Mouse (Mus musculus): ENCODE data around the gene Gm3488.
"Not testable (repeated sequence)": the region's sequence is repeated elsewhere in the genome, so short reads cannot be mapped to it uniquely, and the experiment has no call there.

Gene Gm3488

GRCm38 (mm10) chr14:5501374-5501773 lies at the start of gene Gm3488:
Gene Gm3488, plus strand, starts transcription at chr14:5501674.
- not testable (repeated sequence) for DNase-seq (ENCODE audit: low read depth, low spot score)

DNA sequence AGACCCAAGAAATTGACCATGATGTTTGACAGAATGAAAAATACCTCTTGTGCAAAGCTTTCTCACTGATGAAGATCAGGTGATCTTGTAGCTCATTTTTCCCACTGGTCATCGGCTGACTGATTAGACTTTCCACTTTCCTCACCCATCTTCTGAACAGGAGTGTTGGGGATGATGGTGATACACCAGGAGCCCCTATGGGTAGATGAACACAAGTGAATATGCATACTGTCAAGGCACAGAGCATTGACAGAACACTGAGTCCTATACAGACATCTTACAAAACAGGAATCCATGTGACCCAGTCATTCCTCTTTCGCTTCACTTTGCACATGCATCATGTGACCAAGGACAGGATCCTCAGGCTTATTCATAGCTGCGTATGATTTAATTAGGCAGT lies 46.1 kb upstream of the Gm3488 start, which contains the start of gene Gm3194:
Gm3194 (minus strand) TSS at position 101 of the 400 bp plus-strand sequence.
- not testable (repeated sequence) for DNase-seq (ENCODE audit: low read depth, low spot score)

- not testable (repeated sequence) for DNase-seq (ENCODE audit: low read depth, low spot score)
These were observed 41.0 kb upstream of the Gm3488 start for GRCm38 (mm10) chr14:5460469-5460868.

DNA sequence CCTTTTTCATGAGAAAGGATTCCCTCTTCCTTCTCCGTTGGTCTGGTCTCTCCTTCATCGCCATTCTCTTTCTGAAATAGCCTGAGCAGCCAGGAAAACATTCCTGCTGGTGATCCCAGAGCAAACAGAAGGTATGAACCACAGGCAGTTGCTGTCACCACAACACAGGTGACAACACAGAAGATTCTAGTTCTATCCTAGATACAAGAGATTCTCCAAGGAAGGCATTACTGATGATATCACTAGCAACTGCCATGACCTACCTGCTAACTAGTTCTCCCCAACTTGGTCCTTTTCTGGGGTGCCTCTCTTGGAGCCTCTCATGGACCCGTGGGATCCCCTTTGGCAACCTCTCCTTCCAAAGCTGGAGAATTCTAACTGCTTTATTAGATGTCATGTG lies 23.7 kb upstream of the Gm3488 start, which contains the start of gene Gm8246:
Gm8246 (minus strand) TSS at position 101 of the 400 bp plus-strand sequence.
- DNase-seq (ENCODE audit: low read depth, low spot score), result not testable (repeated sequence)

- not testable (repeated sequence) for DNase-seq (ENCODE audit: low read depth, low spot score)
These were observed 17.6 kb upstream of the Gm3488 start, which contains the start of gene Gm3187 for GRCm38 (mm10) chr14:5483907-5484306. Gene Gm3187, plus strand, starts transcription at chr14:5484207.

GRCm38 (mm10) chr14:5538196-5538595 lies 36.7 kb downstream of the Gm3488 start, which contains the start of gene Gm3532:
Gene Gm3532, plus strand, starts transcription at chr14:5538496.
- DNase-seq (ENCODE audit: low read depth, low spot score), result not testable (repeated sequence)

Measured in ZHBTc4 (cell line).